Mouse (Mus musculus) lung, embryonic 14.5 days (tissue): Measurements from ENCODE around the gene Fmn2. TPM values are rescaled to one million over a fixed set of nuclear protein-coding genes. Genes with fewer than 3 reads are reported as not detected.

ENCODE experiments used
- ATAC-seq: fragments of 200-750 bp; cut with Nextera tagmentation; 2 replicates; pipeline ENCODE4 v1.8.0; 2017; ENCODE audit warnings: mild to moderate bottlenecking, moderate TSS enrichment, moderate library complexity; ENCODE audit not compliant: insufficient read depth
- DNase-seq: peaks from one replicate; pipeline ENCODE4 v3.0.0-alpha.2; 2015
- H3K27ac ChIP-seq: fragments of 300-500 bp; sonication (generic); 2 replicates; pipeline ENCODE4 v1.5.1; 2014; ENCODE audit warnings: low read depth, mild to moderate bottlenecking, moderate library complexity
- H3K27me3 ChIP-seq: fragments of 300-500 bp; sonication (generic); 2 replicates; pipeline ENCODE4 v1.6.1; 2014; ENCODE audit warnings: low read length, control low read depth; ENCODE audit not compliant: insufficient read depth
- H3K36me3 ChIP-seq: fragments of 300-500 bp; sonication (generic); 2 replicates; pipeline ENCODE4 v1.6.1; 2014; ENCODE audit warnings: control low read depth; ENCODE audit not compliant: insufficient read depth
- H3K4me1 ChIP-seq: fragments of 300-500 bp; sonication (generic); 2 replicates; pipeline ENCODE4 v1.6.1; 2014; ENCODE audit warnings: antibody characterized with exemption, control low read depth; ENCODE audit not compliant: insufficient read depth
- H3K4me2 ChIP-seq: fragments of 300-500 bp; sonication (generic); 2 replicates; pipeline ENCODE4 v1.6.1; 2014; ENCODE audit warnings: mild to moderate bottlenecking
- H3K4me3 ChIP-seq: fragments of 300-500 bp; sonication (generic); 2 replicates; pipeline ENCODE4 v1.5.1; 2014; ENCODE audit warnings: low read depth, low read length
- H3K9ac ChIP-seq: fragments of 300-500 bp; sonication (generic); 2 replicates; pipeline ENCODE4 v1.6.1; 2014
- H3K9me3 ChIP-seq: fragments of 300-500 bp; sonication (generic); 2 replicates; pipeline ENCODE4 v1.6.1; 2016; ENCODE audit warnings: low read depth, low read length, control low read depth
- CTCF ChIP-seq: IDR thresholded peaks from 2 replicates; pipeline ENCODE4 v1.5.1; 2016; ENCODE audit warnings: antibody characterized with exemption, low read depth
- WGBS: fragments of 180-500 bp; shearing (Covaris S2); extraction: QIAGEN DNeasy Blood & Tissue Kit; methylation state at CpG from one replicate; pipeline ENCODE4 v1.1.7; 2014; 5-methylcytosine and 5-hydroxymethylcytosine counted together
- polyA plus RNA-seq: library from polyadenylated mRNA; unstranded; fragments of >200 nt; fragmentation: Nextera tagmentation; extraction: Ambion mirVana; gene quantifications from 2 replicates; pipeline ENCODE4 v1.2.1, GENCODE M21; 2014

Fmn2 gene
- polyA plus RNA-seq, 1 experiment from 2014 or later: 0.79 TPM

GRCm38 (mm10) chr1:174665116-174665515, 163.5 kb downstream of the Fmn2 start:
- Histone ChIP-seq H3K27ac (no peak overlapping the region), H3K4me3 (no peak overlapping the region), H3K27me3 (no peaks in the 10 kb centered on the region), H3K36me3 (no peaks in the 10 kb centered on the region), H3K9me3 (no peaks in the 10 kb centered on the region), H3K4me1 (no peaks in the 10 kb centered on the region), H3K4me2 (no peak overlapping the region), H3K9ac (no peak overlapping the region)
- TF ChIP-seq CTCF: no peak
- peak; percentile 25 for DNase-seq
- ATAC-seq: no peak

- ATAC-seq: no peak
- 73% methylated on average over 1 of the region's 1 CpGs for WGBS
Observed at GRCm38 (mm10) chr1:174669132-174669531, 167.5 kb downstream of the Fmn2 start.

GRCm38 (mm10) chr1:174670846-174671245, 169.2 kb downstream of the Fmn2 start:
- Histone ChIP-seq H3K4me1 (no peaks in the 10 kb centered on the region), H3K27ac (no peak overlapping the region), H3K4me3 (no peak overlapping the region), H3K27me3 (no peaks in the 10 kb centered on the region), H3K36me3 (no peaks in the 10 kb centered on the region), H3K9ac (no peak overlapping the region), H3K9me3 (no peaks in the 10 kb centered on the region), H3K4me2 (no peak overlapping the region)
- no peak for TF ChIP-seq CTCF
- no peak for ATAC-seq
- 75% methylated on average over 8 of the region's 8 CpGs for WGBS
- DNase-seq: no peak

More at GRCm38 (mm10) chr1:174669132-174669531, 167.5 kb downstream of the Fmn2 start:
- no peak for DNase-seq
- Histone ChIP-seq H3K27ac (no peak overlapping the region), H3K4me3 (no peak overlapping the region), H3K36me3 (no peaks in the 10 kb centered on the region), H3K9ac (no peak overlapping the region), H3K4me1 (no peaks in the 10 kb centered on the region), H3K27me3 (no peaks in the 10 kb centered on the region), H3K4me2 (no peak overlapping the region), H3K9me3 (no peaks in the 10 kb centered on the region)
- TF ChIP-seq CTCF: no peak

- ATAC-seq: peak; percentile 32; the same call in 1 of the 2 replicates
- Histone ChIP-seq H3K9me3 (no peaks in the 10 kb centered on the region), H3K9ac (no peak overlapping the region), H3K4me1 (peaks cover 11% of the 10 kb centered on the region), H3K27ac (no peak overlapping the region), H3K27me3 (no peaks in the 10 kb centered on the region), H3K4me3 (no peak overlapping the region), H3K36me3 (no peaks in the 10 kb centered on the region), H3K4me2 (no peak overlapping the region)
- DNase-seq: peak; percentile 27
- peak; percentile 48 for TF ChIP-seq CTCF
- 59% methylated on average over 8 of the region's 8 CpGs for WGBS
Observed at GRCm38 (mm10) chr1:174674586-174674985, 173.0 kb downstream of the Fmn2 start.

- Histone ChIP-seq H3K4me1 (peaks cover 11% of the 10 kb centered on the region), H3K4me3 (no peak overlapping the region), H3K4me2 (no peak overlapping the region), H3K27ac (peak overlapping the region; percentile 12; the same call in 1 of the 2 replicates), H3K9me3 (no peaks in the 10 kb centered on the region), H3K9ac (no peak overlapping the region), H3K27me3 (no peaks in the 10 kb centered on the region), H3K36me3 (no peaks in the 10 kb centered on the region)
- TF ChIP-seq CTCF: no peak
- DNase-seq (peak; percentile 61), ATAC-seq (peak; percentile 11; the same call in 1 of the 2 replicates)
- 34% methylated on average over 6 of the region's 6 CpGs for WGBS
Observed at GRCm38 (mm10) chr1:174675316-174675715, 173.7 kb downstream of the Fmn2 start.

GRCm38 (mm10) chr1:174676187-174676586, 174.6 kb downstream of the Fmn2 start:
- no peaks in the 10 kb centered on the region for H3K27me3 ChIP-seq
- H3K4me3 ChIP-seq: no peak overlapping the region
- no peaks in the 10 kb centered on the region for H3K9me3 ChIP-seq
- H3K9ac ChIP-seq: no peak overlapping the region
- H3K4me1 ChIP-seq: peaks cover 11% of the 10 kb centered on the region
- H3K27ac ChIP-seq: no peak overlapping the region
- no peak for TF ChIP-seq CTCF
- H3K36me3 ChIP-seq: no peaks in the 10 kb centered on the region
- ATAC-seq (peak; percentile 75), DNase-seq (peak; percentile 48)
- no peak overlapping the region for H3K4me2 ChIP-seq
- 59% methylated on average over 3 of the region's 3 CpGs for WGBS

- Histone ChIP-seq H3K36me3 (no peaks in the 10 kb centered on the region), H3K9me3 (no peaks in the 10 kb centered on the region), H3K4me2 (no peak overlapping the region), H3K4me1 (peaks cover 11% of the 10 kb centered on the region), H3K27me3 (no peaks in the 10 kb centered on the region), H3K27ac (peak overlapping the region; percentile 67; the same call in 1 of the 2 replicates), H3K4me3 (no peak overlapping the region), H3K9ac (no peak overlapping the region)
- WGBS: 18% methylated on average over 4 of the region's 4 CpGs
- ATAC-seq: peak; percentile 35; the same call in 1 of the 2 replicates
- TF ChIP-seq CTCF: no peak
- DNase-seq: no peak
Observed at GRCm38 (mm10) chr1:174677211-174677610, 175.6 kb downstream of the Fmn2 start.

GRCm38 (mm10) chr1:174689301-174689700, 187.7 kb downstream of the Fmn2 start:
- Histone ChIP-seq H3K27ac (no peak overlapping the region), H3K4me3 (no peak overlapping the region), H3K9ac (no peak overlapping the region), H3K27me3 (no peaks in the 10 kb centered on the region), H3K36me3 (no peaks in the 10 kb centered on the region), H3K4me1 (no peaks in the 10 kb centered on the region), H3K9me3 (no peaks in the 10 kb centered on the region), H3K4me2 (no peak overlapping the region)
- 69% methylated on average over 2 of the region's 2 CpGs for WGBS
- ATAC-seq (no peak), DNase-seq (no peak)
- TF ChIP-seq CTCF: no peak
